8 mouse cellular contexts compared by ENCODE assay signal in genomic region chr10:80494732-80495131, GRCm38 (mm10). TPM values are rescaled to one million over a fixed set of nuclear protein-coding genes. Genes with fewer than 3 reads are reported as not detected.
DNase-seq lines count a peak whose midpoint lies in the region; ATAC-seq lines count a peak whose summit lies in the region.

Onecut3 (plus strand) TSS chr10:80494835.

- no peak for ATAC-seq in megakaryocyte, adult 5-6 weeks (ENCODE audit: poor library complexity, severe bottlenecking)
- no peak for ATAC-seq in embryonic facial prominence, embryonic 13.5 days (ENCODE audit: insufficient number of reproducible peaks, insufficient read depth, low FRiP score, low TSS enrichment, low read depth)
- peak; percentile 25; the same call in 1 of the 2 replicates for ATAC-seq in hindbrain, embryonic 14.5 days (ENCODE audit: low FRiP score)
- 0 out of 2 replicates have a peak, but pooled peaks have one; percentile 12 for ATAC-seq in liver, embryonic 13.5 days (ENCODE audit: low read depth)
- no peak for ATAC-seq in neural tube, embryonic 11.5 days (ENCODE audit: insufficient read depth, low FRiP score, low TSS enrichment)

- peak within 1 kb of the TSS; percentile 63 for H3K9ac ChIP-seq in embryonic facial prominence, embryonic 13.5 days
- H3K9ac ChIP-seq in hindbrain, embryonic 14.5 days, result peak within 1 kb of the TSS; percentile 51
- 0 out of 2 replicates have a peak within 1 kb of the TSS, but pooled peaks have one; percentile 10 for H3K9ac ChIP-seq in liver, embryonic 13.5 days
- peak within 1 kb of the TSS; percentile 39 for H3K9ac ChIP-seq in neural tube, embryonic 11.5 days (ENCODE audit: low read length)

- H3K27ac ChIP-seq in embryonic facial prominence, embryonic 13.5 days, result no peak within 1 kb of the TSS
- H3K27ac ChIP-seq in hindbrain, embryonic 14.5 days, result peak within 1 kb of the TSS; percentile 0; the same call in 1 of the 2 replicates
- H3K27ac ChIP-seq in liver, embryonic 13.5 days, result no peak within 1 kb of the TSS
- peak within 1 kb of the TSS; percentile 34; the same call in 1 of the 2 replicates for H3K27ac ChIP-seq in neural tube, embryonic 11.5 days (ENCODE audit: low read depth, low read length)

- WGBS in embryonic facial prominence, embryonic 13.5 days, result under 1% methylated on average over 42 of the region's 42 CpGs
- WGBS in hindbrain, embryonic 14.5 days, result under 1% methylated on average over 28 of the region's 42 CpGs
- 1% methylated on average over 40 of the region's 42 CpGs for WGBS in liver, embryonic 13.5 days (ENCODE audit: insufficient replicate concordance)
- under 1% methylated on average over 30 of the region's 42 CpGs for WGBS in neural tube, embryonic 11.5 days

- H3K4me3 ChIP-seq in megakaryocyte, embryonic 14.5 days (replicated peaks), result peak within 1 kb of the TSS; percentile 84
- H3K4me3 ChIP-seq in embryonic facial prominence, embryonic 13.5 days, result peak within 1 kb of the TSS; percentile 50
- peak within 1 kb of the TSS; percentile 39 for H3K4me3 ChIP-seq in hindbrain, embryonic 14.5 days (replicated peaks; ENCODE audit: low read length)
- peak within 1 kb of the TSS; percentile 42 for H3K4me3 ChIP-seq in liver, embryonic 13.5 days (replicated peaks)
- peak within 1 kb of the TSS; percentile 38 for H3K4me3 ChIP-seq in neural tube, embryonic 11.5 days (ENCODE audit: low read depth, low read length)

- no peaks in the 10 kb centered on the region for H3K9me3 ChIP-seq in megakaryocyte, embryonic 14.5 days
- no peaks in the 10 kb centered on the region for H3K9me3 ChIP-seq in embryonic facial prominence, embryonic 13.5 days
- no peaks in the 10 kb centered on the region for H3K9me3 ChIP-seq in hindbrain, embryonic 14.5 days (ENCODE audit: control insufficient read depth, low read length)
- H3K9me3 ChIP-seq in liver, embryonic 13.5 days (replicated peaks), result no peaks in the 10 kb centered on the region
- no peaks in the 10 kb centered on the region for H3K9me3 ChIP-seq in neural tube, embryonic 11.5 days (ENCODE audit: control insufficient read depth, low read length)

- peaks cover 57% of the 10 kb centered on the region for H3K4me1 ChIP-seq in megakaryocyte, embryonic 14.5 days
- peaks cover 28% of the 10 kb centered on the region for H3K4me1 ChIP-seq in embryonic facial prominence, embryonic 13.5 days
- peaks cover 12% of the 10 kb centered on the region; the same call in 1 of the 2 replicates for H3K4me1 ChIP-seq in hindbrain, embryonic 14.5 days (replicated peaks; ENCODE audit: control insufficient read depth, insufficient read depth, low read length)
- H3K4me1 ChIP-seq in liver, embryonic 13.5 days (replicated peaks), result peaks cover 17% of the 10 kb centered on the region
- H3K4me1 ChIP-seq in neural tube, embryonic 11.5 days (ENCODE audit: control insufficient read depth, insufficient read depth, low read length), result peaks cover 10% of the 10 kb centered on the region

- H3K27me3 ChIP-seq in megakaryocyte, embryonic 14.5 days (replicated peaks), result peaks cover 99% of the 10 kb centered on the region
- peaks cover 100% of the 10 kb centered on the region for H3K27me3 ChIP-seq in embryonic facial prominence, embryonic 13.5 days
- H3K27me3 ChIP-seq in hindbrain, embryonic 14.5 days (ENCODE audit: control insufficient read depth, insufficient read depth, low read length), result peaks cover 96% of the 10 kb centered on the region
- peaks cover 100% of the 10 kb centered on the region for H3K27me3 ChIP-seq in liver, embryonic 13.5 days
- peaks cover 100% of the 10 kb centered on the region for H3K27me3 ChIP-seq in neural tube, embryonic 11.5 days (ENCODE audit: control insufficient read depth, insufficient read depth, low read length)

- peak within 1 kb of the TSS; percentile 90 for H3K4me2 ChIP-seq in embryonic facial prominence, embryonic 13.5 days
- H3K4me2 ChIP-seq in hindbrain, embryonic 14.5 days (replicated peaks), result peak within 1 kb of the TSS; percentile 60
- peak within 1 kb of the TSS; percentile 61 for H3K4me2 ChIP-seq in liver, embryonic 13.5 days
- H3K4me2 ChIP-seq in neural tube, embryonic 11.5 days (ENCODE audit: low read depth), result peak within 1 kb of the TSS; percentile 49

- peak; percentile 45 for DNase-seq in hindbrain, embryonic 14.5 days (ENCODE audit: low spot score)
- no peak for DNase-seq in liver, embryonic 13.5 days
- DNase-seq in neural tube, embryonic 11.5 days (ENCODE audit: low spot score), result peak; percentile 68
- no peak for DNase-seq in MN1 (ENCODE audit: low spot score)
- no peak for DNase-seq in left cerebral cortex, adult 9 months (ENCODE audit: low spot score in 2 of 2)

- no peaks in the 10 kb centered on the region for H3K36me3 ChIP-seq in megakaryocyte, embryonic 14.5 days (replicated peaks; ENCODE audit: low read length)
- no peaks in the 10 kb centered on the region for H3K36me3 ChIP-seq in embryonic facial prominence, embryonic 13.5 days
- H3K36me3 ChIP-seq in hindbrain, embryonic 14.5 days (replicated peaks; ENCODE audit: control insufficient read depth, insufficient read depth), result no peaks in the 10 kb centered on the region
- no peaks in the 10 kb centered on the region for H3K36me3 ChIP-seq in liver, embryonic 13.5 days
- no peaks in the 10 kb centered on the region for H3K36me3 ChIP-seq in neural tube, embryonic 11.5 days (ENCODE audit: control insufficient read depth, insufficient read depth, low read length)

RNA-seq across cellular contexts. Expression of gene Onecut3, which starts in this region (rescaled TPM):
- not detected in 2 replicates for polyA plus RNA-seq in megakaryocyte, embryonic 14.5 days (2012; ENCODE audit: insufficient read depth, low replicate concordance)
- total RNA-seq in megakaryocyte, adult 5-6 weeks (2015), result not detected in 2 replicates
- total RNA-seq in megakaryocyte, adult 5-6 weeks (2017), result not detected in 2 replicates
- not detected in 2 replicates for polyA plus RNA-seq in embryonic facial prominence, embryonic 13.5 days (2015; fragmentation: Nextera tagmentation; extraction: Ambion mirVana)
- 1.5 and 2.3 TPM in 2 replicates for polyA plus RNA-seq in hindbrain, embryonic 14.5 days (2014; fragmentation: Nextera tagmentation; extraction: Ambion mirVana)
- polyA plus RNA-seq in liver, embryonic 13.5 days (2015; fragmentation: Nextera tagmentation; extraction: Ambion mirVana), result 0.02 TPM in 1 of 2 replicates, not detected in the other
- 1.3 and 1.4 TPM in 2 replicates for polyA plus RNA-seq in neural tube, embryonic 11.5 days (2014; fragmentation: Nextera tagmentation; extraction: Ambion mirVana)

Comparison
In these comparisons a context has a peak if more than half of its experiments do, and no peak if none do; other contexts are left out.
1. Peak in ATAC-seq, H3K4me3 ChIP-seq, H3K9ac ChIP-seq and H3K4me2 ChIP-seq in liver, embryonic 13.5 days; RNA of the gene not detected or under 1 TPM.
2. H3K27ac ChIP-seq: peak in hindbrain, embryonic 14.5 days (single experiment) and neural tube, embryonic 11.5 days (single experiment); none in embryonic facial prominence, embryonic 13.5 days (single experiment) and liver, embryonic 13.5 days (single experiment).
3. H3K9ac ChIP-seq: peak in every context shown above with its lines; median percentile 63 in embryonic facial prominence, embryonic 13.5 days; 51 in hindbrain, embryonic 14.5 days; 39 in neural tube, embryonic 11.5 days; 10 in liver, embryonic 13.5 days.
4. DNase-seq: peak in hindbrain, embryonic 14.5 days (single experiment) and neural tube, embryonic 11.5 days (single experiment); none in liver, embryonic 13.5 days (single experiment), MN1 (single experiment) and left cerebral cortex, adult 9 months (0 of 2).
5. Peak in every context shown above with its lines, with median percentiles within 50 percentile points of each other: H3K4me3 ChIP-seq and H3K4me2 ChIP-seq.